In genomic region chr9:100679036-100679435, GRCm38 (mm10) we compare ENCODE assay signal across 25 mouse cellular contexts.
"Had no signal": no experiment of that assay in that cellular context is flagged by ENCODE, and none has a peak within 500 bp of the region (broad histone marks: within the 10 kb centered on the region; RNA-seq: fewer than 3 reads in every experiment).

No protein-coding gene starts in this region.

- DNase-seq: forebrain, postnatal 0 days; gastrocnemius, postnatal 14 days; gastrocnemius, postnatal 36 days; heart, adult 11 months; heart, adult 2 months; heart, postnatal 14 days; heart, postnatal 36 days; kidney, adult 18-20 months; kidney, adult 8-10 months; kidney, postnatal 10 days; kidney, postnatal 25 days; kidney, postnatal 4 days had no signal

- H3K36me3 ChIP-seq: heart, embryonic 13.5 days; heart, embryonic 15.5 days; hindbrain, embryonic 12.5 days; intestine, embryonic 15.5 days; limb, embryonic 10.5 days; limb, embryonic 12.5 days had no signal

- H3K4me3 ChIP-seq: heart, adult 2 months; heart, embryonic 13.5 days; heart, embryonic 15.5 days; hindbrain, embryonic 12.5 days; intestine, embryonic 15.5 days; layer of hippocampus, adult 2 months; left cerebral cortex, adult 2 months; limb, embryonic 10.5 days; limb, embryonic 12.5 days had no signal

- H3K27ac ChIP-seq: heart, adult 2 months; heart, embryonic 13.5 days; heart, embryonic 15.5 days; hindbrain, embryonic 12.5 days; hindbrain, embryonic 14.5 days; intestine, embryonic 15.5 days; layer of hippocampus, adult 2 months; left cerebral cortex, adult 2 months; limb, embryonic 10.5 days; limb, embryonic 12.5 days had no signal

- H3K27me3 ChIP-seq: heart, embryonic 13.5 days; heart, embryonic 15.5 days; hindbrain, embryonic 12.5 days; intestine, embryonic 15.5 days; limb, embryonic 12.5 days had no signal

- ATAC-seq: forebrain, postnatal 0 days; hindbrain, embryonic 16.5 days; inflammation-experienced regulatory T-cells, adult 6 months; intestine, embryonic 15.5 days; intestine, postnatal 0 days had no signal

- H3K9me3 ChIP-seq: heart, embryonic 13.5 days; heart, embryonic 15.5 days; hindbrain, embryonic 12.5 days; intestine, embryonic 15.5 days; limb, embryonic 10.5 days; limb, embryonic 12.5 days had no signal

- H3K4me2 ChIP-seq: heart, embryonic 11.5 days; heart, embryonic 13.5 days; heart, embryonic 15.5 days; hindbrain, embryonic 12.5 days; hindbrain, embryonic 14.5 days; intestine, embryonic 15.5 days; limb, embryonic 12.5 days had no signal

- H3K9ac ChIP-seq: forebrain, postnatal 0 days; heart, embryonic 13.5 days; heart, embryonic 15.5 days; hindbrain, embryonic 12.5 days; hindbrain, embryonic 14.5 days; intestine, embryonic 15.5 days; limb, embryonic 12.5 days had no signal

- H3K4me1 ChIP-seq: intestine, embryonic 15.5 days; limb, embryonic 10.5 days had no signal
